Mouse (Mus musculus) MEL (cell line): ENCODE measurements around the gene Rims1. TPM values are rescaled to one million over a fixed set of nuclear protein-coding genes. Genes with fewer than 3 reads are reported as not detected.

Experiments used
- DNase-seq: peaks from one replicate; pipeline ENCODE4 v3.0.0; 2011; ENCODE audit warnings: low read depth, low spot score
- H3K27ac ChIP-seq: 2 replicates; pipeline ENCODE4 v1.5.1; 2012; ENCODE audit warnings: low read depth, mild to moderate bottlenecking, control low read depth, low read length, moderate library complexity; ENCODE audit not compliant: control insufficient read depth
- H3K27me3 ChIP-seq, 2 experiments: fragments of 150-350 bp in 1 of 2; sonication (generic) in 1 of 2; 2 replicates each; pipeline ENCODE4 v1.6.1; 2012; ENCODE audit warnings: low read length in 2 of 2, mild to moderate bottlenecking in 2 of 2, improper control_type of control experiment in 1 of 2, moderate library complexity in 1 of 2; ENCODE audit not compliant: insufficient read depth in 2 of 2, control insufficient read depth in 1 of 2
- H3K36me3 ChIP-seq, 2 experiments: 2 replicates each; pipeline ENCODE4 v1.6.1; 2012 to 2014; ENCODE audit warnings: low read length in 2 of 2, improper control_type of control experiment in 1 of 2, inconsistent platforms in 1 of 2, mild to moderate bottlenecking in 1 of 2; ENCODE audit not compliant: insufficient read depth in 2 of 2, control insufficient read depth in 1 of 2
- H3K4me1 ChIP-seq, 2 experiments: fragments of 150-350 bp in 1 of 2; sonication (generic) in 1 of 2; 2 replicates each; pipeline ENCODE4 v1.6.1; 2012; ENCODE audit warnings: low read length in 2 of 2, improper control_type of control experiment in 1 of 2, mild to moderate bottlenecking in 1 of 2; ENCODE audit not compliant: insufficient read depth in 2 of 2, control insufficient read depth in 1 of 2
- H3K4me3 ChIP-seq, 2 experiments: fragments of 150-350 bp in 1 of 2; sonication (generic) in 1 of 2; 2 replicates each; pipeline ENCODE4 v1.5.1; 2012; ENCODE audit warnings: low read depth in 2 of 2, low read length in 2 of 2, mild to moderate bottlenecking in 2 of 2, moderate library complexity in 2 of 2, control low read depth in 1 of 2, improper control_type of control experiment in 1 of 2; ENCODE audit not compliant: control insufficient read depth in 1 of 2, insufficient read depth in 1 of 2
- H3K79me2 ChIP-seq: 2 replicates; pipeline ENCODE4 v1.6.1; 2012; ENCODE audit warnings: mild to moderate bottlenecking, low read length, moderate library complexity; ENCODE audit not compliant: control insufficient read depth, poor library complexity, insufficient read depth
- H3K9ac ChIP-seq: 2 replicates; pipeline ENCODE4 v1.6.1; 2012; ENCODE audit warnings: low read depth, mild to moderate bottlenecking, control low read depth, low read length, moderate library complexity; ENCODE audit not compliant: control insufficient read depth, poor library complexity, severe bottlenecking
- H3K9me3 ChIP-seq: fragments of 150-350 bp; sonication (generic); replicated peaks from 2 replicates; pipeline ENCODE4 v1.6.1; 2012; ENCODE audit warnings: mild to moderate bottlenecking, low read length, improper control_type of control experiment, moderate library complexity; ENCODE audit not compliant: insufficient read depth
- BHLHE40 ChIP-seq: IDR thresholded peaks from 2 replicates; pipeline ENCODE4 v1.6.1; 2012; ENCODE audit warnings: low read depth, mild to moderate bottlenecking, inconsistent platforms, low read length, improper control_type of control experiment, borderline replicate concordance
- CHD2 ChIP-seq: IDR thresholded peaks from 2 replicates; pipeline ENCODE4 v1.6.1; 2011; ENCODE audit warnings: low read length, improper control_type of control experiment
- CTCF ChIP-seq, 3 experiments: IDR thresholded peaks in 2 of 3; conservative IDR thresholded peaks in 1 of 3; 2 replicates each; pipeline ENCODE4 v1.5.1; 2011 to 2012; ENCODE audit warnings: low read length in 3 of 3, low read depth in 2 of 3, mild to moderate bottlenecking in 2 of 3, improper control_type of control experiment in 1 of 3, inconsistent platforms in 1 of 3, mixed read lengths in 1 of 3, moderate library complexity in 1 of 3; ENCODE audit not compliant: control insufficient read depth in 1 of 3, insufficient read depth in 1 of 3, poor library complexity in 1 of 3, severe bottlenecking in 1 of 3
- ELF1 ChIP-seq: IDR thresholded peaks from 2 replicates; pipeline ENCODE4 v1.6.1; 2014; ENCODE audit warnings: low read depth, mild to moderate bottlenecking, inconsistent platforms, low read length, improper control_type of control experiment, moderate library complexity
- GABPA ChIP-seq: IDR thresholded peaks from 2 replicates; pipeline ENCODE4 v1.6.1; 2012; ENCODE audit warnings: low read depth, mild to moderate bottlenecking, inconsistent platforms, low read length, improper control_type of control experiment, moderate library complexity
- GATA1 ChIP-seq: IDR thresholded peaks from 2 replicates; pipeline ENCODE4 v1.6.1; 2011; ENCODE audit warnings: low read depth, low read length, improper control_type of control experiment
- HCFC1 ChIP-seq: IDR thresholded peaks from 2 replicates; pipeline ENCODE4 v1.6.1; 2012; ENCODE audit warnings: low read depth, mild to moderate bottlenecking, inconsistent platforms, low read length, improper control_type of control experiment, moderate library complexity
- KAT2A ChIP-seq: conservative IDR thresholded peaks from 2 replicates; pipeline ENCODE4 v1.6.1; 2012; ENCODE audit warnings: low read depth, low read length, improper control_type of control experiment, inconsistent platforms
- MAZ ChIP-seq: IDR thresholded peaks from 2 replicates; pipeline ENCODE4 v1.6.1; 2012; ENCODE audit warnings: low read depth, mild to moderate bottlenecking, inconsistent platforms, low read length, improper control_type of control experiment
- MXI1 ChIP-seq: IDR thresholded peaks from 2 replicates; pipeline ENCODE4 v1.6.1; 2011; ENCODE audit warnings: mild to moderate bottlenecking, low read depth, low read length, improper control_type of control experiment
- MYB ChIP-seq: IDR thresholded peaks from 2 replicates; pipeline ENCODE4 v1.6.1; 2011; ENCODE audit warnings: mild to moderate bottlenecking, low read depth, low read length, improper control_type of control experiment
- MYC ChIP-seq: IDR thresholded peaks from 2 replicates; pipeline ENCODE4 v1.6.1; 2011; ENCODE audit warnings: low read depth, mild to moderate bottlenecking, low read length, improper control_type of control experiment, moderate library complexity
- NELFE ChIP-seq: IDR thresholded peaks from 2 replicates; pipeline ENCODE4 v1.6.1; 2011; ENCODE audit warnings: low read depth, low read length, improper control_type of control experiment
- NRF1 ChIP-seq: IDR thresholded peaks from 2 replicates; pipeline ENCODE4 v1.6.1; 2014; ENCODE audit warnings: low read depth, mild to moderate bottlenecking, inconsistent platforms, low read length, improper control_type of control experiment, moderate library complexity; ENCODE audit not compliant: poor library complexity, insufficient read depth, severe bottlenecking
- POLR2A ChIP-seq, 2 experiments: IDR thresholded peaks; 2 replicates each; pipeline ENCODE4 v1.6.1; 2011 to 2012; ENCODE audit warnings: low read length in 2 of 2, mild to moderate bottlenecking in 2 of 2, control low read depth in 1 of 2, improper control_type of control experiment in 1 of 2, low read depth in 1 of 2, moderate library complexity in 1 of 2; ENCODE audit not compliant: control insufficient read depth in 1 of 2, insufficient read depth in 1 of 2, poor library complexity in 1 of 2
- POLR2AphosphoS2 ChIP-seq: IDR thresholded peaks from 2 replicates; pipeline ENCODE4 v1.6.1; 2011; ENCODE audit warnings: low read length, improper control_type of control experiment
- RAD21 ChIP-seq: IDR thresholded peaks from 2 replicates; pipeline ENCODE4 v1.6.1; 2011; ENCODE audit warnings: mild to moderate bottlenecking, low read depth, low read length, improper control_type of control experiment
- SIN3A ChIP-seq: IDR thresholded peaks from 2 replicates; pipeline ENCODE4 v1.6.1; 2012; ENCODE audit warnings: low read length, improper control_type of control experiment, inconsistent platforms
- SMC3 ChIP-seq: IDR thresholded peaks from 2 replicates; pipeline ENCODE4 v1.6.1; 2011; ENCODE audit warnings: low read depth, low read length, improper control_type of control experiment
- TAL1 ChIP-seq: IDR thresholded peaks from 2 replicates; pipeline ENCODE4 v1.6.1; 2012; ENCODE audit warnings: mild to moderate bottlenecking, inconsistent platforms, low read length, moderate library complexity, mixed read lengths
- TCF12 ChIP-seq: IDR thresholded peaks from 2 replicates; pipeline ENCODE4 v1.6.1; 2014; ENCODE audit warnings: low read depth, mild to moderate bottlenecking, inconsistent platforms, low read length, improper control_type of control experiment, moderate library complexity
- UBTF ChIP-seq: IDR thresholded peaks from 2 replicates; pipeline ENCODE4 v1.6.1; 2012; ENCODE audit warnings: low read depth, mild to moderate bottlenecking, inconsistent platforms, low read length, improper control_type of control experiment, moderate library complexity, borderline replicate concordance; ENCODE audit not compliant: insufficient read depth
- USF2 ChIP-seq, 2 experiments: IDR thresholded peaks; 2 replicates each; pipeline ENCODE4 v1.6.1; 2011 to 2012; ENCODE audit warnings: improper control_type of control experiment in 2 of 2, low read length in 2 of 2, borderline replicate concordance in 1 of 2, inconsistent platforms in 1 of 2, low read depth in 1 of 2, mild to moderate bottlenecking in 1 of 2; ENCODE audit not compliant: insufficient read depth in 1 of 2
- ZC3H11A ChIP-seq: IDR thresholded peaks from 2 replicates; pipeline ENCODE4 v1.6.1; 2012; ENCODE audit warnings: low read depth, mild to moderate bottlenecking, inconsistent platforms, low read length, improper control_type of control experiment
- ZKSCAN1 ChIP-seq: IDR thresholded peaks from 2 replicates; pipeline ENCODE4 v1.6.1; 2012; ENCODE audit warnings: low read depth, mild to moderate bottlenecking, inconsistent platforms, low read length, improper control_type of control experiment, moderate library complexity
- ZNF384 ChIP-seq: IDR thresholded peaks from 2 replicates; pipeline ENCODE4 v1.6.1; 2012; ENCODE audit warnings: low read depth, mild to moderate bottlenecking, inconsistent platforms, low read length, improper control_type of control experiment
- polyA plus RNA-seq, 2 experiments: library from polyadenylated mRNA; stranded (reverse) in 1 of 2; unstranded in 1 of 2; fragments of >175 nt in 1 of 2; fragments of >200 nt in 1 of 2; gene quantifications; 2 replicates each; pipeline versions ENCODE4 v1.2.1 to v1.2.4; 2012; ENCODE audit warnings: low replicate concordance in 2 of 2, low read depth in 1 of 2; ENCODE audit not compliant: insufficient read length in 2 of 2, insufficient read depth in 1 of 2, missing spikeins in 1 of 2
- total RNA-seq: library from RNA; depleted of rRNA; stranded (reverse); fragments of 300-350 nt; gene quantifications from 2 replicates; pipeline ENCODE4 v1.2.3, GENCODE M21; 2012

Rims1 gene
- total and polyA plus RNA-seq, 3 experiments: 0.31 TPM; not detected in 2

GRCm38 (mm10) chr1:22728207-22728606 is 77.6 kb downstream of the Rims1 start:
- H3K9ac ChIP-seq: no peak overlapping the region
- H3K27me3 ChIP-seq: no peaks in the 10 kb centered on the region
- no peak for TF ChIP-seq RAD21
- no peak for TF ChIP-seq NELFE
- TF ChIP-seq HCFC1: no peak
- no peak for TF ChIP-seq ZNF384
- no peak for TF ChIP-seq USF2 (IDR thresholded peaks at IDR 0.05; ENCODE audit: borderline replicate concordance in 1 of 2, insufficient read depth in 1 of 2, low read depth in 1 of 2, low read length in 2 of 2)
- no peak for TF ChIP-seq SMC3
- TF ChIP-seq GATA1: no peak
- TF ChIP-seq NRF1: no peak
- TF ChIP-seq POLR2AphosphoS2: no peak
- no peak for TF ChIP-seq TAL1
- TF ChIP-seq MXI1: no peak
- no peak for TF ChIP-seq MYC
- TF ChIP-seq, all 39 proteins: peak for 0
- Histone ChIP-seq H3K9me3 (no peaks in the 10 kb centered on the region), H3K4me3 (no peak overlapping the region), H3K27ac (no peak overlapping the region), H3K4me1 (no peaks in the 10 kb centered on the region), H3K79me2 (no peaks in the 10 kb centered on the region), H3K36me3 (no peaks in the 10 kb centered on the region)
- DNase-seq: no peak

- H3K4me1 ChIP-seq: no peaks in the 10 kb centered on the region
- no peak overlapping the region for H3K4me3 ChIP-seq
- no peak overlapping the region for H3K9ac ChIP-seq
- no peaks in the 10 kb centered on the region for H3K27me3 ChIP-seq
- no peak for TF ChIP-seq ELF1
- no peak for TF ChIP-seq TCF12
- no peak for TF ChIP-seq BHLHE40
- no peak for TF ChIP-seq MYC
- TF ChIP-seq NRF1: no peak
- no peak for TF ChIP-seq GABPA
- TF ChIP-seq SIN3A: no peak
- TF ChIP-seq NELFE: no peak
- TF ChIP-seq HCFC1: no peak
- no peak for TF ChIP-seq UBTF
- TF ChIP-seq MAZ: no peak
- no peak for TF ChIP-seq MYB
- no peak for TF ChIP-seq ZKSCAN1
- TF ChIP-seq ZC3H11A: no peak
- no peak for TF ChIP-seq CHD2
- no peak for TF ChIP-seq KAT2A
- TF ChIP-seq CTCF (IDR thresholded peaks at IDR 0.05 in 2 of 3, conservative IDR thresholded peaks at IDR 0.05 in 1 of 3; ENCODE audit: control insufficient read depth in 1 of 3, insufficient read depth in 1 of 3, low read depth in 2 of 3, low read length in 3 of 3, poor library complexity in 1 of 3, severe bottlenecking in 1 of 3): no peak
- TF ChIP-seq POLR2A (IDR thresholded peaks at IDR 0.05; ENCODE audit: control insufficient read depth in 1 of 2, insufficient read depth in 1 of 2, low read depth in 1 of 2, low read length in 2 of 2, poor library complexity in 1 of 2): no peak
- no peak overlapping the region for H3K27ac ChIP-seq
- no peaks in the 10 kb centered on the region for H3K79me2 ChIP-seq
- no peaks in the 10 kb centered on the region for H3K9me3 ChIP-seq
- H3K36me3 ChIP-seq: no peaks in the 10 kb centered on the region
- no peak for DNase-seq
These were observed 84.1 kb downstream of the Rims1 start for GRCm38 (mm10) chr1:22721706-22722105.
